Mouse (Mus musculus) T-cell, adult 2 months (primary cell): ENCODE data around the gene Clptm1.
A peak's percentile ranks its signal among the peaks of the same experiment; 100 is the strongest.
"Not testable (repeated sequence)": the region's sequence is repeated elsewhere in the genome, so short reads cannot be mapped to it uniquely, and the experiment has no call there.

ENCODE experiments used
- DNase-seq: peaks from one replicate; pipeline ENCODE4 v3.0.0; 2022; ENCODE audit warnings: low spot score

Clptm1 gene

DNA sequence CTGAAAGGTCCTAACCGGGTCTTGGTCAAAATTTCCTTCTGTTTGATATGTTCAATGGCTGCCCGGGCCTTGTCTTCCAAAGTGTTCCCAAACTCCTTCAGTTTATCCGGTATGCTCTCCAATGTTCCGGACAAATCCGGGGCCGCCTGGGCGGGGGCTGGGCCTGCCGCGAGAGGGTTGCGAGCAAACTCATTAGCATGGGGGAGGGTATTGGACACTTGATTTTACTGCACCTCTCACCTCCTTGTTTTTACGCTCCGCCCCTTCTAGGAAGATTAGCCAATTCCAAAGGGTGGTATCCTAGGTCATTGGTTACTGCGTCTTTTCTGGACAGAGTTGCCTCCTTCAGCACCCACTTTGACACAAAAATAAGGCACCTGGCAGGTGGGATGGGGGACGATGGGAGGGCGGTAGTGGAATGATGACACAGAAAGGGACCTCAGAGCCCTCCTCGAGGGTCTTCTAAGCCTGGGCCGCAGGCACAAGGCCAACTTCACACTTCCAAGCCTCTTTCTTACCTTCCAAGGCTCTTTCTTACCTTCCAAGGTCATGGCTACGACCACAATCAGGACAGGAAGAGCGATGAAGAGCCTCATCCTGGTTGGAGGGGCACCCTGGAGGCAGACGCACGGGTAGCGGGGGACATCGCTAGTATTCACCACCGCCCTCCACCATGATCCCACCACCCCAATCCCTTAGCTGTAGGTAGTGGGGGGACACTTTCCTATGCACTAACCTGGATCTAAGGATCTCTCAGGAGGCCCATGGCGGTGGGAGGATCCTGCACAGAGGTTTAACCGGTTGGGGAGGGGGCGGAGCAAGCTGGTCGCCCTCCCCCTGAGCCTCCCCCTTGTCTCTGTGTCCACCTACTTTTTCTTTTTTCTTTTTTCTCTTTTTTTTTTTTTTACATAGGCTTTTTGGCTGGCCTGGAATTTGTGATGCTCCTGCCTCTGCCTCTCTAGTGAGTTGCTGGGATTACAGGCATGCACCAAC, 27.3 kb upstream of the Clptm1 start, which contains the start of gene Apoc1:
Gene Apoc1 (minus strand): TSS at position 788 of the 993 bp plus-strand sequence.
- DNase-seq: no peak

DNA sequence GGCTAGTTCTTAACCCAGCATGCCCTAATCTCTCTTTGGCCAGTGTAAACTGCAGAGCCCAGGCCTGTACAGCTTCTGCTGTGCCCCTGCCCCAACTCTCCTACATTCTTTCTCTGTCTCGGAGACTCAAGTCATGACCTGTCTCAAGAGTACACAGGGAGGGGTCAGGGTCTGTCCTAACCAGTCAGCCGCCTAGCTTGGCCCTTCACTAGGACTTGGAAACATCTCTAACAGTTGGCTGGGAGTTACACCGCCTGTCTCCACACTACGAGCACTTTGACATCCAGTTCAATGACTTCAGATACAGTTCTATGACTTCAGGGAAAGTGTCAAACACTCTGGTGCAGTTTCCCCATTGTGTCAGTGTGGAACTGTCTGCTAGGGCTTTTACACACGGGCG, 26.6 kb upstream of the Clptm1 start:
- DNase-seq: no peak

DNA sequence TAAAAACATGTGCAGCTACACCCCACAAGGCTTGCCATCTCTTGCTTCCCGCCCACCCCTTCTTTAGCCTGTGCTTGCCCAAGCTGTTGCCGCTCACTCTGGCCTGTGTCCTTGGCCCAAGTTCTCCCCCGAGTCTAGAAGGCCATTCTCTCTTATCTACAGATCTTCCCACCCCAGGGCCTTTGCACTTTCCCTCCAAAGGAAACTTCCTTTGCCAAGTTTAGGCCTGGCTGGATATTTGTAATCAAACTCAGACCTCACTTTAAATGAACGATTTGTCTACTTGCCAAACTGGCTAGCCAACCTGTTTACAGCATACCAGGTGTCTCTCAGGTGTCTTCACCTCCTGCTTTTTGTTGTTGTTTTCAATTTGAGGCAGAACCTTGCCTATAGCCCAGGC, 26.0 kb upstream of the Clptm1 start:
- no peak for DNase-seq

DNA sequence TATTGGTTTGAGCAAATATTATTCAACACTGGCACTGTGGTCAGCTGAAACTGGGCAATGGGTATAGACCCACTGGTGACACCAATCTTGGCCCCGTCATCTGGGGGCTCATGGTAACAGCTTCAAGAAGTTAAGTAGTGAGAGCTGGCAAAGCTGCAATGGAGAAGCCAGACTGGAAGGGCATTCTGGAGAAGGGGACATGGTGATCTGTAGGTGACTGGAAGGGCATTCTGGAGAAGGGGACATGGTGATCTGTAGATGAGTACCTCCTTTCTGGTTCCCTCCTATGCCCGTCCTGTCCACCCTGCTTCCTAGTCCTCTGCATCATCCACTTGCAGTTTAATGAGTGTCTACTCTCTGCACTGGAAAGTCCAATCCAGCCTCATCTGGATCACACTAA, 23.8 kb upstream of the Clptm1 start:
- no peak for DNase-seq

DNA sequence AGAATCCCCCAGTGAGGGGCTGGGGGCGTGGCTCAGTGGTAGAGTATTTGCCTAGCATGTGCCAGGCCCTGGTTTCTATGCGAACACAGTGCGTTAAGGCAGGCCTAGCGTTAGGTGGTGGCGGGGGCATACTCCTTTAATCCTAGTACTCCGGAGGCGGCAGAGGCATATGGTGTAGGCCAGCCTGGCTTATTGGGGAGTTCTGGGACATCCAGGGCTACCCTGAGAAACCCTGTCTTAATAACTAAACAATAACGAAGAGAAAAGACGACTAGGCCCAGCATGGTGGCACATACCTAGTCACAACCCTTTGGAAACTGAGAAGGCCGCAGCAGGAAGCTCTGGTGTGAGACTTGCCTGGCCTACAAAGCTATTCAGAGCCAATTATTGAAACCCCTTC, 23.3 kb upstream of the Clptm1 start:
- DNase-seq: no peak

DNA sequence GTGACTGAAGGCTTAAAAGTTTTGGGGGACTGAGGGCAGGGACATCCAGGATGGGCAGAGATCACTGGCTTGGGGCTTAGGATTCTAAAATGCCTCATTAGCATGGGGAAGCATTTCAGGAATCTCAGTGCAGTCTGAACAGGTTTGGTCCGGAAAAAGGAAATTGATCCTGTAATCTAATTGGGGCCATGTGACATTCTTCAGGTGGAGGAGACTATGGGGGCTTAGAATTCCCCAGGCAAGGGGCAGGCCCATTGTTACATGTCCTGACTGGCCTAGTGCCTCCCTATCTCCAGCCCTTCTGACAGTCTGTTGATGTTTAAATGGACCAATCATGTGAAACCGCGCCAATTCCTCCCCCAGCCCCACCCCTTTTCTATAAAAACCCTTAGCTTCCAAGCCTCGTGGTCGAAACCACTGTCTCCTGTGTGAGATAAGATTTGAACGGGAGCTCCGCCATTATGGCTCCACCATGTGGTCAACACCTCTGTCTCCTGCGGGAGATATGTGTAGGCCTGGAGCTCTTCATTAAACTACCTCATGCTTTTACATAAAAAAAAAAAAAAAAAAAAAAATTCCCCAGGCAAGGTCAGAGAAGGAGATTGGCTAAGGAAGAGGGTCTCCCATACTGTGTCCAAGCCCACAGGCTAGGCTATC, 22.2 kb upstream of the Clptm1 start:
- DNase-seq: not testable (repeated sequence)

DNA sequence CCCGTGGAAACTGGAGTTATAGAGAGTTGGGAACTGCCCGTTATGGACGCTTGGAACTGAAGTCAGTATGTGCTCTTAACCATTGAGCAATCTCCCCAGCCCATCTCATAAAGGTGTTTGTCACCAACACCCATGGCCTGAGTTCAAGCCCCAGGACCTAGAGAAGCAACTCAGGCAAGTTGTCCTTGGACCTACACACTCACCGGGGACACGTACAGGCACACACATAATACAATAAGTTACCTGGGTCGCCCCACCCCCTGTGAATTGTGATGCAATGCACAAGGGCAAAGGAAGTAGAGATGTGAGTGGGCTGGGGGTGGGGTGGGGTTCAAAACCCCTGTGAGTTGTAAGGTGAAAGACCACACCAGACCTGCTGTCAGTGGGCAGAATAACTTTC, 21.7 kb upstream of the Clptm1 start:
- no peak for DNase-seq

DNA sequence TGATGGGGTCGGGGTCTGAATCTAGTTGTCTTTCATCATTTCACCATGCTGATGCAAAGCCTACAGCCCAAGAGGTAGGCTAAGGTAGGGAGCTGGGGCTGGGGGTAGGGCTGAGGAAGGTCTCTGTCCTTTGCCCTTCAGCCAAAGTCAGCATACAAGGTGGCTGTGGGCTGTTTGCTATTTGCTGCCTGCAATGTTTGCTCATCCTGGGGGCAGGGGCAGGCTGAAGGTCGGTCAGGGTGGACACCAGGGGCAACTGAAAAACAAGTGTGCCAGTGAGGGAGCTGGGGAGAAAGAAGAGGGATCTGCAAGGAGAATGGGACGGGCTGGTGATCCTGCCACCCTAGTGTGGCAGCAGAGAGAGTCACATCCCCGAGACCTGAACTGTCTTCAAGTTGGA, 20.5 kb upstream of the Clptm1 start:
- DNase-seq: no peak

DNA sequence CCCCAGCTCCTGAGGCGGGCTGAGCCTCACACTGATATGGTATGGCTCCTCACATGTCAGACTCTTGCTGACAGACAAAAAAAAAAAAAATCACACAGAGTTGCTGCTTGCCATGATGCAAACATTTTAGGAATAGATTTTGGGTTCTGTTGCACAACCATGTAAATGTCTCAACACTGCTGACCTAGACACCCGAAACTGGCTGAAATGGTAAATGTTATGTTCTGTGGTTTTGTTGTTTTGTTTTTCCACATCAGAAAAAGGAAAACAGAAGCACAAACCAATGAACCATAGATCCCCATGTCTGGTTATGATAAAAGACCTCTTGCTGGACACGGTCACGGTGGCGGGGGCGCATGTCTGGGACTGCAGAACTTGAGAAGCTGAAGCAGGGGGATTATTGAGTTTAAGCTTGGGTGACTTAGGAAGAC, 19.0 kb upstream of the Clptm1 start:
- no peak for DNase-seq

DNA sequence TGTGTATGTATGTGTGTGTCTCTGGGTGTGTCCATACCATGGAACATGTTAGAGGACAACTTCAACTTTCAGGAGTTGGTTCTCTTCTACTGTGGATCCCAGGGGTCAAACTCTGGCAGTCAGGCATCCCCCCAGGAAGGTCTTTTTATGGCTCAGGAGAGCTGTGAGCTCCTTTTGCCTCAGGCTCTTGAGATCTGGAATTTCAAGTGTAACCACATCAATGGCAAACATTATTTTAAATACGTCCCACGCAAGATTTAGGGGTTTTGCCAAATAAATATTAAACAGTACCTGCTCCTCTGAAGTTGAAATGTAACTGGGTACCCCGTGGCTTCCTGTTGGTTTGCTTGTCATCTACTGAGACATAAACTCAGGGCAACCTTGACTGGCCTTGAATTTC, 18.1 kb upstream of the Clptm1 start:
- no peak for DNase-seq

DNA sequence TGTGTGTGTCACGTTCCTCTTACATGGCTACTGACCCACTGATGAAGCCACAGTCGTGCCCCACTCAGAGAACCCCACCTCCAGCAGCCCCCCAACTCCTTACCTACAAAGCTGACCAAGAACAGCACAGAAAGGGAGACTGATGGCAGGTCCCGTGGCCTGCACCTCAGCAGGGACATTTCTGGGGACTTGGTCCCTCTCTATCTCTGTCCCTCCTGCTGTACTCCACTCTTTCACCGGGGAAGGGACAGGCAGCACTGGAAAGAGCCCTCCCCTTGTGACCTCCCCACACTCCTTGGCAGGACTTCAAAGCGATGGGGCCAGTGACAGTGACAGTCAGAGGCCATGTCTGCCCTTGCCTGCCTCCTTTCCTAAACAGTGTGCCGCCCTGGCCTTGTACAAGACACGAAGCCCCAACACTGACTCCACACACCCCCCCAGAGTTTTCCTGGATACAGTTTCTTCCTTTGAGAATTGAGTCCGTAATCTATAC, 16.4 kb upstream of the Clptm1 start, which contains the start of the genes Gm44805 and Apoc4:
Gene Gm44805 (minus strand): TSS at position 222 of the 493 bp plus-strand sequence.
Gene Apoc4 (minus strand): TSS at position 278 of the 493 bp plus-strand sequence.
- DNase-seq: no peak

DNA sequence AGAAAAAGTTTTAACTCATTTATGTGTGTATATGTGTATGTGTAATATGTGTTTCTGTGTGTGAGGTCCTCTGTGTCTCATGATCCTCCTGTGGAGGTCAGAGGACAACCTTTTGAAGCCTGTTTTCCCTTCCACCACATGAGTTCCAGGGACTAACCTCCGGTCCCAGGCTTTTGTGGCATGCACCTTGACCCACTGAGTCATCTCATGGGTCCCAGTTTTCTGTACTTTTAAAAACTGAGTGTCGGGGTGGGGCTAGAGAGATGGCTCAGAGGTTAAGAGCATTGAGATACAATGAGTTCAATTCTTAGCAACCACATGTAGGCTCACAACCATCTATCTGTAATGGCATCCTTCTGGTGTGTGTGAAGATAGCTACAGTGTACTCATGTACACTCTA, 15.9 kb upstream of the Clptm1 start:
- DNase-seq: no peak

DNA sequence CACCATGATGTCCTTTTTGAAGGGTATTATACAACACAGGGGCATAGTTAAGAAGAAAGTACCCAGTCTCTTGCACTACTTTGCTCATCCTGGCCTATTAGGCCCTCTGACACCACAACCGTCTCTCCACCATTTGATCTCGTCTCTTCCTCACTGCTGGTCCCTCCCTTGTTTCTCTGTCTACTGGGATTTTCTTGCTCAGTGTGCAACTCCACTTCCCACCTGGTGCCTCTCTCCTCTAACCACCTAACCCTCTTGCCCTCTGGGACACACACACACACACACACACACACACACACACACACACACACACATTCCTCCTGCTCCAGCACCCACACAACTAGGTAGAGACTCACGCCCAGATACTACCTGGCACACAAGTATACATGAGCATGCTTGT, 14.1 kb upstream of the Clptm1 start:
- no peak for DNase-seq

DNA sequence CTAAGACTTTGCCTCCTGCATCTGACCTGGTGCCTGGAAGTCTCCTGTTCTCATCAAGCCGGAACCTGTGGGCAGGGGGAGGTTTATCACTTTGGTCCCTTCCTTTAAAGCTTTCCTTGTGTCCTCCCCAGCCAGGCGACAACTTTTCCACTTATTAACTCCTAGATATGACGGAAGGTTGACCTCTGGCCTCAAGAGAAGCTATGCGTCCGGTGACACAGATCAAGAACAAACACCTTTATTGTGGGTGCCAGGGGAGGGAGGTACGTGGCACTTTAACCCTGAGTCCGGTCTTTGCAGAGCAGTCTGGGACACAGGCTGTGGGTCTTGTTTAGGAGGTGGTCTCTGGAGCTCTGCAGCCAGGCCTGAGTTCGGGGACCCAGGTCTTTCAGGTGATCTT, 13.0 kb upstream of the Clptm1 start, which contains the start of gene Apoc2:
Gene Apoc2 (minus strand): TSS at position 70 of the 400 bp plus-strand sequence.
- DNase-seq: no peak

DNA sequence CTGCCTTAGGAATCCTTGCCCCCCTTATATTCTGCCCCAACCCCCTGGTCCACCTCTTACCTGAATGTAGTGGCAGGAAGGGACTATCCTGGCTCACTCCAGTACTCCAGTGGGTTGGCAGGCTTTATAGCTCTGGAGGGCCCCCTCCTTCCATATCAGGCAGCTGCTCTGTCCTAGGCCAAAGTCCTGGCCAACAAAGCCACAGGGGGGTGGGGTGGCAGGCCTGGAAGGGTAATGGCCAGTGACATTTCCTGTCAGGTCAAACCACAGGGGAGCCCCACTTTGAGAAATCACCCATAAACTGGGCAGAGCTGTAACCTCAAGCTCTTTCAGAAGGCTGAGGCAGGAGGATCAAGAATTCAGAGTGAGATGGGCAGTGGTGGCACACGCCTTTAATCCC, 11.8 kb upstream of the Clptm1 start:
- no peak for DNase-seq

DNA sequence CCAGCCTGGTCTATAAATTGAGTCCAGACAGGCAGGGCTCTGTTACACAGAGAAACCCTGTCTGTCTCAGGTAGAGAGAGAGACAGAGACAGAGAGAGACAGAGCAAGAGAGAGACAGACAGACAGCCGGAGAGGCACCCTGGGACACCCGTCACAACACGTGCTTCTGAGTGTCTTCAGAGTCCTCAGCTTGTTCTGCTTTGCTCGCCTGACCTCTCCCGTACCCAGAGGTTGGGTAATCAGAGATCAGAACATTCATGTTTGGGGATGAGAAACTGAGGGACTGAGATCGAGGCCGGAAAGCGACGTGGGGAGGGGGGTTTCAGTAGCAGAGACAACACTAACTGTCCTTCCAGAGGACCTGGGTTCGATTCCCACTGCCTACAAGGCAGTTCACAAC, 11.0 kb upstream of the Clptm1 start:
- no peak for DNase-seq

DNA sequence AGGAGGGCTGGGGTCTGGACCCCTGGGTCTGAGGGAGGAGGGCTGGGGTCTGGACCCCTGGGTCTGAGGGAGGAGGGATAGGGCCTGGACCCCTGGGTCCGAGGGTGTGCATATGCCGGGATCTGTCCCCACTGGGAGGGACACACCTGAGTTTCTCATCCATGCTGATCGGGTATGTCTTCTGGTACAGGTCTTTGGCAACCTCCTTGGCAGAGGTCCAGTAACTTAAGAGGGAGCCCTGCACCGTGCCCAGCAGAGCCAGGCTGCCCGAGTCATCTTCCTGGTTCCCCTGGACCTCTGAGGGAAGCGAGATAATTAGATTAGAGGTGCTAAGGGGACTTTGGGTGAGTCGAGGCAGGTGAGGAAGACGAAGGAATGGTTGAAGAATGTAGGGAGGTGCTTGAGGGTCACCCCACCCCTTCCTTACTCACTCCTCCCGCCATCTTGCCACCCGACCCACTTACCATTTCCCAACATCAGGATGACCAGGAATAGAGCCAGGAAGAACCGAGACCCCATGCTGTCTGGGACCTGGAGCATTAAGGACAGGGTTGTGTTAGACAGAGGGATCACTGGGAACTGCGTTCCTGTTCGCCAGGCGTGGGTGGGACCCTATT, 8.4 kb upstream of the Clptm1 start:
- DNase-seq: no peak

DNA sequence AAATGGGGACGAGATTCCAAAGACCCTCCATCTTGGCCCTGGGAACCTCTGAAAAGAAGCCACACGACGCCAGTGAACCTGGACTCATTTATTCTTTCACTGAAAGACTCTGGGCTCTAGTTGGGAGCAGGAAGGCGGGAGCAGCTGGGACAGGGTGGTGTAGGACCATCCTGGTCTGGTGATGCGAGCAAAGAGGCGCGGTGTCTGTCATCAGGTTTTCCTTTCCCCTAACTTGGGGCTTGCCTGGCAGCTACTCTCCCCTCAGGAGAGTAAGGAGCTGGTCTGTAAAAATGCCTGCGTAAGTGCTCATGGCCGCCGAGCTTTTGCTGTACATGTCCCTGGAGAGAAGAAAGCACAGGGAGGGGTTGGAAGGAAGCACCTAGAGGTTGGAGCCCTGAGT, 6.7 kb upstream of the Clptm1 start:
- no peak for DNase-seq

DNA sequence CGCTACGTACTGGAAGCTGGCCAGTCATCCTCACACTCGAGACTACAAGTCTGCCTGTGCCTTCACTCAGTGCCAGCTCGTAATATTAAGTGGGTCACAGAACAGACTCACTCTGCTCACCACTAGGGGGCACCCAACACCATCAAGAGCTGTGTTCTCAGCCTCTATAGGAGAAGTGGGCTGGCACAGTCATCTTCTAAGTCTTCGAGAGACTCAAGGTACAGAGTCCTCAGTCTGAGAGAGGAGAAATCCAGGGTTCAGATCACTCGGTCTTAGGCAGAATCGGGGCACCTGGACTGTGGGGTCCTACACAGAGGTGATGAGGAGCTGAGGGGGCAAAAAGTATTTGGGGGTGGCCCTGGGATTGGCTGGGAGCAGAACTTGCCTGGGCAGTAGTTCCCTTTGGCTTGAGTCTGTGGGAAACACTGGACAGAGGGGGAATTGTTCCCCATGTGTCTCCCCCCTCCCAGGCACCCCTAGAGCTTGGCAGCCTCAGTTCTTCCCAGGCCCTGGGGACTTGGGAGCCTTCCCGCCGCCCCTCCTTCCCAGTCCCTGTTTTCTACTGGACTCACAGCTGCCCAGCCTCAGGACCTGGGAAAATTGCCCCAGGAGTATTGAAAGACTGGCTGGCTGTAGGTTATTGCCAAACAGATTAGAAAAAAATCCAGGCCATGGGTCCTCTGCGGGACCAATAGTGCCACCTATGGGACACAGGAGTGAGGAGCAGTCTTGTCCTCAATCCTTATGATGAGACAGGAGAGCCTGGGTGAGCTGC, 4.3 kb upstream of the Clptm1 start:
- DNase-seq: peak; percentile 87

DNA sequence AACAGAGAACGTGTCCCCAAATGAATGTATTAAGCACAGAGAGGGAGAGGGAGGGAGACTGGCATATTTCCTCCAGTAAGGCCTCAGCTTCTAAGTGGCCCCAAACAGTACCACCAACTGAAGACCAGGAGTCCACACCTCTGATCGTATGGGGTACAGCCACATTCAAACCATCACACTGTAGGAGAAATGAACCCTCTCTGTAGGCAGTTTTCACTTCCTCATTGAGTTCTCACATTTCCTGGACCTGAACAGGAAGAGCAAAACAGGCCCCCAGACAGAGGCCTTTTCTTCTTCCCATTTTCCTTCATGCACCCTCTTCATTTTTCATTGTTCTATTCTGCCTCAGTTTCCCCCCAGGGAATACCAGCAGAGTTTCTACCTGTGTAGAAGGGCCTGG, 2.6 kb upstream of the Clptm1 start:
- DNase-seq: no peak

DNA sequence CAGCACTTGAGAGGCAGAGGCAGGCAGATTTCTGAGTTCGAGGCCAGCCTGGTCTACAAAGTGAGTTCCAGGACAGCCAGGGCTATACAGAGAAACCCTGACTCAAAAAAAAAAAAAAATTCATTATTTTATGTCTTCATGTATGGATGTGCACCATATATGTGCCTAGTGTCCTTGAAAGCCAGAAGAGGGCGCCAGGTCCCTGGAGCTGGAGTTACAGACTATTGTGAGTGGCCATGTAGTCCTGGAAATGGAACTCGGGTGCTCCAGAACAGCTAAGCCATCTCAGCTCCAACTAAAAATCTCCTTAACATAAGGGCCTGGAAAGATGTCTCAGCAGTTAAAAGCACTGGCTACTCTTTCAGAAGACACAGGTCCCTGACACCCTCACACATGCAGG, 1.9 kb upstream of the Clptm1 start:
- DNase-seq: no peak
